Mouse (Mus musculus): ENCODE results near the gene Nt5dc1. TPM values are rescaled to one million over a fixed set of nuclear protein-coding genes. Genes with fewer than 3 reads are reported as not detected.

The Nt5dc1 gene
- polyA plus RNA-seq, 1 experiment from 2014 or later, result 11.5 TPM

DNA sequence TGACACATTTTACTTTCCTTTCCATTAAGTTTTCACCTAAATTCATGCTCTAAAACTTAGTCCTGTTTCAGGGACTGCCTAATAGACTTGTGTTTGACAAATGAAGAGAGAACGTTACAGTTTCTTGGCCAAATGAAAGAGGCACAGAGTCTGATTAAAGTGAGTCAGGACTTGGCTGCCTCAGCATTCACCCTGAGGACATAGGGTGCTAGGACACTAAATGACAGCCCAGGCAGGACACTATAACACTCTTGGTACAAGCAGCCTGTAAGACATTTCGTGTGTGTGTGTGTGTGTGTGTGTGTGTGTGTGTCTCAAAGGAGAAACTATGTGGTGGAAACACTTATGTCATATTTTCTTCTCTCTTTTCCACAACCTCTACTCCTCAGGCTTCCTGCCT is 172.2 kb downstream of the Nt5dc1 start:
- DNase-seq (ENCODE audit: low spot score), result no peak

DNA sequence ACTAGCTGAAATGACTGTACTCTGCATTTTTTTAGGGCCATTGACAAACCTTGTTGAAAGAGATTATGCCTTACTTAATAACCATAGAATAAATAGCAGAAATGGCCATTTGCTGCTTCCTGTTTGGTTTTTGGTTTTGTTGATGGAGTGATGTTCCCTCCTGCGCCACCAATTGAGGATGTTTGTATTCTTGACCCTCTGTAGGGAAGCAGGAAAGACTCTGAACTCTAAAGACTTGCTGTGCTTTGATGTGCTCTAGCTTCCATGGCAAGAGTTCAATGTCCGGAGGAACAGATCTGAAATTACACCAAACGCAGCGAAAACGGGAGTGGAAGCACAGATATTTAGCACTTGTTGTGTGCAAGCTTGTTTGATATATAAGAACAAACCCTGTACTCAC is 173.6 kb downstream of the Nt5dc1 start:
- H3K9ac ChIP-seq (ENCODE audit: low read length), result no peak overlapping the region
- no peak overlapping the region for H3K27ac ChIP-seq (ENCODE audit: low read depth)
- H3K36me3 ChIP-seq (ENCODE audit: control insufficient read depth, insufficient read depth, low read length), result no peaks in the 10 kb centered on the region
- no peaks in the 10 kb centered on the region for H3K27me3 ChIP-seq (replicated peaks; ENCODE audit: control insufficient read depth, insufficient read depth, low read length)
- no peak overlapping the region for H3K4me3 ChIP-seq (ENCODE audit: low read depth, low read length)
- WGBS, result 76% methylated on average over 5 of the region's 5 CpGs
- no peaks in the 10 kb centered on the region for H3K9me3 ChIP-seq (ENCODE audit: control insufficient read depth, low read length)
- DNase-seq (ENCODE audit: low spot score) (no peak), ATAC-seq (replicated peaks; ENCODE audit: low FRiP score, low TSS enrichment, low read depth) (no peak)
- no peak overlapping the region for H3K4me2 ChIP-seq (ENCODE audit: low read length)
- 0 out of 2 replicates have a peak, but pooled peaks cover 4% of the 10 kb centered on the region for H3K4me1 ChIP-seq (replicated peaks; ENCODE audit: control insufficient read depth, insufficient read depth, low read length)

More for the DNA sequence above, 172.2 kb downstream of the Nt5dc1 start:
- 75% methylated on average over 2 of the region's 2 CpGs for WGBS
- Histone ChIP-seq H3K4me2 (ENCODE audit: low read length) (no peak overlapping the region), H3K9ac (ENCODE audit: low read length) (no peak overlapping the region), H3K27ac (ENCODE audit: low read depth) (no peak overlapping the region), H3K27me3 (replicated peaks; ENCODE audit: control insufficient read depth, insufficient read depth, low read length) (no peaks in the 10 kb centered on the region), H3K9me3 (ENCODE audit: control insufficient read depth, low read length) (no peaks in the 10 kb centered on the region), H3K4me1 (replicated peaks; ENCODE audit: control insufficient read depth, insufficient read depth, low read length) (0 out of 2 replicates have a peak, but pooled peaks cover 4% of the 10 kb centered on the region), H3K36me3 (ENCODE audit: control insufficient read depth, insufficient read depth, low read length) (no peaks in the 10 kb centered on the region), H3K4me3 (ENCODE audit: low read depth, low read length) (no peak overlapping the region)
- ATAC-seq (replicated peaks; ENCODE audit: low FRiP score, low TSS enrichment, low read depth), result no peak

DNA sequence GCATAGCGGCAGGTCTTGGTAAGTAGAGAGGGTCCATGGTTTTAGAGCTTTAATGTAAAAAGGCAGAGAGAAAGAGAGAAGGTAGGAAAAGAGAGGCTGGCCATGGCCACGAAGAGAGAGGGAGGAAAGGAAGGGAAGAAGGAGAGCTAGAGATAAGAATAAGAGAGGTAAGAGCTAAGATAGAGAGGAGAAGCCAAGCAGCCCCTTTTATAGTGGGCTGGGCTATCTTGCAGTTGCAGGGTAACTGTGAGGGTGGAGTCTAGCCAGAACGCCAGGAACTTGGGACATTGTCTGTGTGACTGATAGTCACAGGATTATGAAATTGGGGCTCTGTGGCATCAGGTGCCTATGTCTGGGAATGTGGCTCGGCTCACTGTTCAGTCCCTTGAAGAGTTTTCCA is 179.8 kb downstream of the Nt5dc1 start:
- WGBS, result 72% methylated on average over 4 of the region's 4 CpGs
- Histone ChIP-seq H3K4me3 (ENCODE audit: low read depth, low read length) (no peak overlapping the region), H3K4me1 (replicated peaks; ENCODE audit: control insufficient read depth, insufficient read depth, low read length) (no peaks in the 10 kb centered on the region), H3K9ac (ENCODE audit: low read length) (no peak overlapping the region), H3K9me3 (ENCODE audit: control insufficient read depth, low read length) (no peaks in the 10 kb centered on the region), H3K27ac (ENCODE audit: low read depth) (no peak overlapping the region), H3K36me3 (ENCODE audit: control insufficient read depth, insufficient read depth, low read length) (no peaks in the 10 kb centered on the region), H3K4me2 (ENCODE audit: low read length) (no peak overlapping the region), H3K27me3 (replicated peaks; ENCODE audit: control insufficient read depth, insufficient read depth, low read length) (no peaks in the 10 kb centered on the region)
- no peak for ATAC-seq (replicated peaks; ENCODE audit: low FRiP score, low TSS enrichment, low read depth)
- DNase-seq (ENCODE audit: low spot score), result no peak

Other genes with a start within 250 kb of the Nt5dc1 start
- 22.3 and 24.1 TPM in 2 replicates for gene Dse, start 210.8 kb downstream of the Nt5dc1 start, polyA plus RNA-seq (2014; fragmentation: Nextera tagmentation; extraction: Ambion mirVana)
- 41.1 and 48.3 TPM in 2 replicates for gene Tspyl1, start 136.4 kb downstream of the Nt5dc1 start, polyA plus RNA-seq (2014; fragmentation: Nextera tagmentation; extraction: Ambion mirVana)
- 8.1 and 10.0 TPM in 2 replicates for gene Tspyl4, start 121.1 kb downstream of the Nt5dc1 start, polyA plus RNA-seq (2014; fragmentation: Nextera tagmentation; extraction: Ambion mirVana)
- 0.11 and 0.15 TPM in 2 replicates for gene Col10a1, start 28.6 kb downstream of the Nt5dc1 start, polyA plus RNA-seq (2014; fragmentation: Nextera tagmentation; extraction: Ambion mirVana)
- 18.5 and 19.8 TPM in 2 replicates for gene Frk, start 64.8 kb upstream of the Nt5dc1 start, polyA plus RNA-seq (2014; fragmentation: Nextera tagmentation; extraction: Ambion mirVana)